Comparison of ENCODE assay signal across 7 mouse cellular contexts in the genomic region with DNA sequence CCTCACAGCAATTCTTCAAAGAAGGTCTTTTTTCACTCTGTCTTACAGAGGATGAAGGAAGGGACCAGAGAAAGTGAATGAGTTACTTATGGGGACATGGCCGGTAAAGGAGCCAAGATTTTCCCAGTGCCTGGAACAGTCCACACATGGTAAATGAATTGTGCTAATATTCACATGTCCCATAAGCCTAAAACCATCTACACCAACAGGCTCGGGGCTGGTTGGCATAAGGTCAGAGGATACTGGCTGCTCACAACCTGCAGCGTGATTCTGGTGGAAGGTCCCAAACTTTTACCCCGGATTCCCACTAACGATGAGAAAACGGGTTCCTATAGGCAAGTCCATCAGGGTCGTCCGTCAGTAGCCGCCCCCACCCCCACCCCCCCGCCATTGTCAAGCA. TPM values are rescaled to one million over a fixed set of nuclear protein-coding genes. Genes with fewer than 3 reads are reported as not detected.
DNase-seq lines count a peak whose midpoint lies in the region; ATAC-seq and TF ChIP-seq lines count a peak whose summit lies in the region.

No protein-coding gene starts in this region.

- ATAC-seq in lung, embryonic 14.5 days (ENCODE audit: insufficient read depth) = no peak; the same call in 1 of the 2 replicates
- peak; percentile 4; the same call in 1 of the 2 replicates for ATAC-seq in forebrain, embryonic 13.5 days
- no peak for ATAC-seq in neural tube, embryonic 15.5 days (ENCODE audit: low FRiP score)
- ATAC-seq in activated CD4-positive, CD25-positive, alpha-beta regulatory T cell, adult 4 months = no peak

- 11% methylated on average over 10 of the region's 10 CpGs for WGBS in lung, embryonic 14.5 days
- 11% methylated on average over 10 of the region's 10 CpGs for WGBS in forebrain, embryonic 13.5 days
- 19% methylated on average over 10 of the region's 10 CpGs for WGBS in limb, embryonic 10.5 days
- 11% methylated on average over 10 of the region's 10 CpGs for WGBS in neural tube, embryonic 15.5 days

- H3K4me1 ChIP-seq in lung, embryonic 14.5 days (ENCODE audit: insufficient read depth) = no peaks in the 10 kb centered on the region
- peaks cover 19% of the 10 kb centered on the region for H3K4me1 ChIP-seq in forebrain, embryonic 13.5 days
- H3K4me1 ChIP-seq in limb, embryonic 10.5 days = peaks cover 9% of the 10 kb centered on the region
- H3K4me1 ChIP-seq in neural tube, embryonic 15.5 days = peaks cover 26% of the 10 kb centered on the region

- no peaks in the 10 kb centered on the region for H3K36me3 ChIP-seq in lung, embryonic 14.5 days (ENCODE audit: insufficient read depth)
- peaks cover 4% of the 10 kb centered on the region for H3K36me3 ChIP-seq in forebrain, embryonic 13.5 days (ENCODE audit: poor library complexity, severe bottlenecking)
- no peaks in the 10 kb centered on the region for H3K36me3 ChIP-seq in limb, embryonic 10.5 days
- H3K36me3 ChIP-seq in neural tube, embryonic 15.5 days = no peaks in the 10 kb centered on the region

- H3K4me2 ChIP-seq in lung, embryonic 14.5 days = peak overlapping the region; percentile 87
- peak overlapping the region; percentile 75 for H3K4me2 ChIP-seq in forebrain, embryonic 13.5 days
- peak overlapping the region; percentile 87 for H3K4me2 ChIP-seq in neural tube, embryonic 15.5 days

- no peak overlapping the region for H3K27ac ChIP-seq in lung, embryonic 14.5 days (ENCODE audit: low read depth)
- H3K27ac ChIP-seq in forebrain, embryonic 13.5 days = no peak overlapping the region
- H3K27ac ChIP-seq in limb, embryonic 10.5 days = peak overlapping the region; percentile 86
- H3K27ac ChIP-seq in neural tube, embryonic 15.5 days (replicated peaks) = no peak overlapping the region

- TF ChIP-seq CTCF in lung, embryonic 14.5 days (IDR thresholded peaks at IDR 0.05; ENCODE audit: low read depth) = no peak

- H3K4me3 ChIP-seq in lung, embryonic 14.5 days (ENCODE audit: low read depth, low read length) = peak overlapping the region; percentile 74
- peak overlapping the region; percentile 91 for H3K4me3 ChIP-seq in forebrain, embryonic 13.5 days
- peak overlapping the region; percentile 90 for H3K4me3 ChIP-seq in limb, embryonic 10.5 days
- peak overlapping the region; percentile 88 for H3K4me3 ChIP-seq in neural tube, embryonic 15.5 days (replicated peaks)

- H3K27me3 ChIP-seq in lung, embryonic 14.5 days (ENCODE audit: insufficient read depth, low read length) = no peaks in the 10 kb centered on the region
- H3K27me3 ChIP-seq in forebrain, embryonic 13.5 days = 0 out of 2 replicates have a peak, but pooled peaks cover 2% of the 10 kb centered on the region
- peaks cover 5% of the 10 kb centered on the region; the same call in 1 of the 2 replicates for H3K27me3 ChIP-seq in limb, embryonic 10.5 days (ENCODE audit: low read depth, poor library complexity, severe bottlenecking)
- H3K27me3 ChIP-seq in neural tube, embryonic 15.5 days (replicated peaks) = no peaks in the 10 kb centered on the region

- H3K9ac ChIP-seq in lung, embryonic 14.5 days = peak overlapping the region; percentile 73; the same call in 1 of the 2 replicates
- H3K9ac ChIP-seq in forebrain, embryonic 13.5 days = peak overlapping the region; percentile 93
- peak overlapping the region; percentile 85 for H3K9ac ChIP-seq in neural tube, embryonic 15.5 days (replicated peaks)

- H3K9me3 ChIP-seq in lung, embryonic 14.5 days (ENCODE audit: low read depth, low read length) = no peaks in the 10 kb centered on the region
- H3K9me3 ChIP-seq in forebrain, embryonic 13.5 days (replicated peaks) = no peaks in the 10 kb centered on the region
- no peaks in the 10 kb centered on the region for H3K9me3 ChIP-seq in limb, embryonic 10.5 days (replicated peaks)
- no peaks in the 10 kb centered on the region for H3K9me3 ChIP-seq in neural tube, embryonic 15.5 days (replicated peaks)

- DNase-seq in lung, embryonic 14.5 days = no peak
- DNase-seq in lung, postnatal 14 days = no peak
- no peak for DNase-seq in limb, embryonic 10.5 days (ENCODE audit: low spot score)
- DNase-seq in T-cell, adult 2 months (ENCODE audit: low spot score) = no peak

RNA-seq across cellular contexts. Expression of gene Pomgnt2, which starts 1.8 kb away (rescaled TPM):
- polyA plus RNA-seq in lung, embryonic 14.5 days (2014; fragmentation: Nextera tagmentation; extraction: Ambion mirVana) = 9.9 and 10.5 TPM in 2 replicates
- polyA plus RNA-seq in forebrain, embryonic 13.5 days (2015; fragmentation: Nextera tagmentation; extraction: Ambion mirVana) = 16.7 and 17.3 TPM in 2 replicates
- 11.5 and 12.5 TPM in 2 replicates for polyA plus RNA-seq in limb, embryonic 10.5 days (2016; fragmentation: Nextera tagmentation; extraction: Ambion mirVana)
- 34.3 and 37.8 TPM in 2 replicates for polyA plus RNA-seq in neural tube, embryonic 15.5 days (2015; fragmentation: Nextera tagmentation; extraction: Ambion mirVana)
- polyA plus RNA-seq in activated CD4-positive, CD25-positive, alpha-beta regulatory T cell, adult 4 months (2017; shearing (Covaris generic)) = not detected

RNA-seq across cellular contexts. Expression of gene Fam198a, which starts 44.3 kb away (rescaled TPM):
- polyA plus RNA-seq in lung, embryonic 14.5 days (2014; fragmentation: Nextera tagmentation; extraction: Ambion mirVana) = 1.7 and 2.2 TPM in 2 replicates
- polyA plus RNA-seq in forebrain, embryonic 13.5 days (2015; fragmentation: Nextera tagmentation; extraction: Ambion mirVana) = 1.0 and 1.2 TPM in 2 replicates
- 0.40 and 0.65 TPM in 2 replicates for polyA plus RNA-seq in limb, embryonic 10.5 days (2016; fragmentation: Nextera tagmentation; extraction: Ambion mirVana)
- polyA plus RNA-seq in neural tube, embryonic 15.5 days (2015; fragmentation: Nextera tagmentation; extraction: Ambion mirVana) = 1.9 and 2.4 TPM in 2 replicates
- polyA plus RNA-seq in activated CD4-positive, CD25-positive, alpha-beta regulatory T cell, adult 4 months (2017; shearing (Covaris generic)) = not detected

Comparison
In these comparisons a context has a peak if more than half of its experiments do, and no peak if none do; other contexts are left out.
1. RNA of gene Pomgnt2, which starts 1.8 kb away (polyA plus RNA-seq): 34.3 to 37.8 TPM in neural tube, embryonic 15.5 days, 16.7 to 17.3 TPM in forebrain, embryonic 13.5 days, 11.5 to 12.5 TPM in limb, embryonic 10.5 days and 9.9 to 10.5 TPM in lung, embryonic 14.5 days; not detected in activated CD4-positive, CD25-positive, alpha-beta regulatory T cell, adult 4 months; every median in the first group is over 10 times any median in the second.
2. Peak in every context shown above with its lines, with median percentiles within 50 percentile points of each other: H3K4me2 ChIP-seq, H3K4me3 ChIP-seq and H3K9ac ChIP-seq.